Mouse (Mus musculus) stomach, postnatal 0 days (tissue): ENCODE results near the gene Nicn1.

Experiments
- CTCF ChIP-seq: IDR thresholded peaks from 2 replicates; pipeline ENCODE4 v1.5.1; 2016; ENCODE audit warnings: antibody characterized with exemption, low read depth, mild to moderate bottlenecking, moderate library complexity
- EP300 ChIP-seq: optimal IDR thresholded peaks from 2 replicates; pipeline ENCODE3; 2016; ENCODE audit warnings: antibody characterized with exemption

- TF ChIP-seq CTCF (no peak), EP300 (no peak)
Measured at GRCm38 (mm10) chr9:108337848-108338550, 47.8 kb downstream of the Nicn1 start.
